Mouse (Mus musculus): Measurements from ENCODE around the gene Hhex.

Gene Hhex

GRCm38 (mm10) chr19:37449246-37449645 lies 14.6 kb downstream of the Hhex start:
- no peak for DNase-seq (ENCODE audit: low spot score)

GRCm38 (mm10) chr19:37455528-37455927 lies 20.9 kb downstream of the Hhex start:
- DNase-seq (ENCODE audit: low spot score): no peak

GRCm38 (mm10) chr19:37455961-37456360 lies 21.4 kb downstream of the Hhex start:
- no peak for DNase-seq (ENCODE audit: low spot score)

GRCm38 (mm10) chr19:37458013-37458412 lies 23.4 kb downstream of the Hhex start:
- DNase-seq (ENCODE audit: low spot score): no peak

GRCm38 (mm10) chr19:37466403-37466802 lies 31.8 kb downstream of the Hhex start:
- DNase-seq (ENCODE audit: low spot score): no peak

- no peak for DNase-seq (ENCODE audit: low spot score)
Observed at GRCm38 (mm10) chr19:37466978-37467377, 32.4 kb downstream of the Hhex start.

GRCm38 (mm10) chr19:37468841-37469566 lies 34.4 kb downstream of the Hhex start:
- no peak for DNase-seq (ENCODE audit: low spot score)

- no peak for DNase-seq (ENCODE audit: low spot score)
Observed at GRCm38 (mm10) chr19:37471680-37472079, 37.1 kb downstream of the Hhex start.

- DNase-seq (ENCODE audit: low spot score): no peak
Observed at GRCm38 (mm10) chr19:37472589-37472988, 38.0 kb downstream of the Hhex start.

GRCm38 (mm10) chr19:37481704-37482103 lies 47.1 kb downstream of the Hhex start:
- DNase-seq (ENCODE audit: low spot score): peak; percentile 14

GRCm38 (mm10) chr19:37482556-37483187 lies 48.1 kb downstream of the Hhex start:
- DNase-seq (ENCODE audit: low spot score): no peak

GRCm38 (mm10) chr19:37484787-37485186 lies 50.2 kb downstream of the Hhex start:
- DNase-seq (ENCODE audit: low spot score): no peak

- DNase-seq (ENCODE audit: low spot score): no peak
Observed at GRCm38 (mm10) chr19:37486801-37487200, 52.2 kb downstream of the Hhex start.

GRCm38 (mm10) chr19:37487811-37488475 lies 53.3 kb downstream of the Hhex start:
- no peak for DNase-seq (ENCODE audit: low spot score)

GRCm38 (mm10) chr19:37488608-37489262 lies 54.1 kb downstream of the Hhex start:
- DNase-seq (ENCODE audit: low spot score): no peak
